12 mouse cellular contexts compared by ENCODE assay signal in the genomic region with DNA sequence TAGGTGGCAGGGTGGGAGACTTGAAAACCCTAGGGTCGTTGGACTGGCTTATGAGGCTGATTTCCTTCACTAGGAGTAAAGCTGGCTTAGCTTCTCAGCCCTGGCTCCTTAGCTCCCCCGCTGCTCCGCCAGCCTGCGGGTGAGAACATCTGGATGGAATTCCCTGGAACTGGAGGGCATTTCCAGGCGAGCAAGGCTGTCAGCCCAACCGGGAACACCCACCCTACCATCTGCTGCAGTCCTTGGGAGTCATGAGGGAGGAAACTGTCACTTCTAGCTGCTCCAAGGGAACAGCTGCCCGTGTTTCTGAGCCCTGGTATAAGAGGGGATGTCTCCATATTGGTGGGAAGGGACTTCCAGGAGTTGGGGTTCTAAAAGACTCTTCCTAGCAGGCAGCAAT. TPM values are rescaled to one million over a fixed set of nuclear protein-coding genes. Genes with fewer than 3 reads are reported as not detected.
DNase-seq lines count a peak whose midpoint lies in the region; ATAC-seq lines count a peak whose summit lies in the region.
"Had no signal": no experiment of that assay in that cellular context is flagged by ENCODE, and none has a peak within 500 bp of the region (broad histone marks: within the 10 kb centered on the region; RNA-seq: fewer than 3 reads in every experiment).

No protein-coding gene starts in this region.

- H3K36me3 ChIP-seq in neural tube, embryonic 15.5 days, result no peaks in the 10 kb centered on the region
- no peaks in the 10 kb centered on the region for H3K36me3 ChIP-seq in midbrain, embryonic 16.5 days (ENCODE audit: control insufficient read depth, insufficient read depth, low read length)
- H3K36me3 ChIP-seq: hindbrain, embryonic 15.5 days had no signal

- H3K4me1 ChIP-seq in neural tube, embryonic 15.5 days, result peaks cover 5% of the 10 kb centered on the region; the same call in 1 of the 2 replicates
- no peaks in the 10 kb centered on the region for H3K4me1 ChIP-seq in midbrain, embryonic 16.5 days (ENCODE audit: control insufficient read depth, insufficient read depth, low read length)

- H3K9me3 ChIP-seq in neural tube, embryonic 15.5 days (replicated peaks), result no peaks in the 10 kb centered on the region
- no peaks in the 10 kb centered on the region for H3K9me3 ChIP-seq in midbrain, embryonic 16.5 days (replicated peaks; ENCODE audit: control insufficient read depth, low read length, poor library complexity, severe bottlenecking)
- H3K9me3 ChIP-seq: hindbrain, embryonic 15.5 days had no signal

- peak; percentile 32 for DNase-seq in neural tube, embryonic 10.5 days (ENCODE audit: extremely low spot score, low spot score)
- peak; percentile 47 for DNase-seq in forelimb bud, embryonic 11.5 days (ENCODE audit: low read depth, low spot score)
- peak; percentile 60 to 62 for DNase-seq in left cerebral cortex, postnatal 14 days (ENCODE audit: low spot score in 2 of 2)
- DNase-seq in spleen, postnatal 36 days (ENCODE audit: low spot score in 2 of 2), result no peak
- no peak for DNase-seq in gastrocnemius, postnatal 4 days (ENCODE audit: low spot score in 2 of 2)

- 33% methylated on average over 7 of the region's 7 CpGs for WGBS in neural tube, embryonic 15.5 days
- WGBS in midbrain, embryonic 16.5 days, result 22% methylated on average over 7 of the region's 7 CpGs

- intact Hi-C loops in left cerebral cortex, postnatal 14 days (cut with DNase I), result no loop called here

- H3K9ac ChIP-seq in neural tube, embryonic 15.5 days (replicated peaks), result no peak overlapping the region
- H3K9ac ChIP-seq in midbrain, embryonic 16.5 days (ENCODE audit: low read depth, low read length), result no peak overlapping the region
- H3K9ac ChIP-seq: hindbrain, embryonic 15.5 days had no signal

- ATAC-seq in neural tube, embryonic 15.5 days (ENCODE audit: low FRiP score), result no peak
- ATAC-seq in midbrain, embryonic 16.5 days, result no peak
- ATAC-seq: activated CD4-positive, CD25-positive, alpha-beta regulatory T cell, adult 4 months had no signal

- no peak overlapping the region for H3K4me3 ChIP-seq in neural tube, embryonic 15.5 days (replicated peaks)
- no peak overlapping the region for H3K4me3 ChIP-seq in midbrain, embryonic 16.5 days (ENCODE audit: low read depth, low read length)
- H3K4me3 ChIP-seq: hindbrain, embryonic 15.5 days had no signal

- H3K27me3 ChIP-seq in neural tube, embryonic 15.5 days (replicated peaks), result peaks cover 3% of the 10 kb centered on the region; the same call in 1 of the 2 replicates
- H3K27me3 ChIP-seq in midbrain, embryonic 16.5 days (ENCODE audit: control insufficient read depth, insufficient read depth, low read depth, low read length), result no peaks in the 10 kb centered on the region
- H3K27me3 ChIP-seq: hindbrain, embryonic 15.5 days had no signal

- H3K4me2 ChIP-seq in neural tube, embryonic 15.5 days, result no peak overlapping the region
- no peak overlapping the region for H3K4me2 ChIP-seq in midbrain, embryonic 16.5 days (ENCODE audit: low read length)
- H3K4me2 ChIP-seq: hindbrain, embryonic 15.5 days; liver, embryonic 11.5 days had no signal

- no peak overlapping the region for H3K27ac ChIP-seq in neural tube, embryonic 15.5 days (replicated peaks)
- H3K27ac ChIP-seq in midbrain, embryonic 16.5 days (ENCODE audit: low read length), result no peak overlapping the region; the same call in 1 of the 2 replicates
- H3K27ac ChIP-seq: hindbrain, embryonic 15.5 days; kidney, postnatal 0 days had no signal

RNA-seq across cellular contexts. Expression of a gene that starts 33.1 kb away (rescaled TPM):
- polyA plus RNA-seq in neural tube, embryonic 15.5 days (2015; fragmentation: Nextera tagmentation; extraction: Ambion mirVana), result 5.6 and 6.6 TPM in 2 replicates
- total RNA-seq in left cerebral cortex, postnatal 14 days (2021), result 10 to 100 TPM; 40.3 to 45.1 TPM
- polyA plus RNA-seq in midbrain, embryonic 16.5 days (2015; fragmentation: Nextera tagmentation; extraction: Ambion mirVana), result 8.1 and 9.3 TPM in 2 replicates
- total RNA-seq in gastrocnemius, postnatal 4 days (2021), result not detected
- total RNA-seq: granulocyte monocyte progenitor cell, adult 5-6 weeks had no signal
- polyA plus RNA-seq: activated CD4-positive, CD25-positive, alpha-beta regulatory T cell, adult 4 months; liver, embryonic 11.5 days had no signal

Comparison
In these comparisons a context has a peak if more than half of its experiments do, and no peak if none do; other contexts are left out.
1. DNase-seq: peak in neural tube, embryonic 10.5 days (single experiment), forelimb bud, embryonic 11.5 days (single experiment) and left cerebral cortex, postnatal 14 days (2 of 2); none in spleen, postnatal 36 days (0 of 2) and gastrocnemius, postnatal 4 days (0 of 2).
2. RNA of a gene that starts 33.1 kb away (total RNA-seq): 40.3 to 45.1 TPM in left cerebral cortex, postnatal 14 days; not detected in gastrocnemius, postnatal 4 days; every median in the first group is over 10 times any median in the second.